Mouse (Mus musculus) bone marrow, adult 2 months (tissue): Measurements from ENCODE around the gene Mgl2.

Source experiments
- CTCF ChIP-seq: fragments of 200-500 bp; IDR thresholded peaks from 2 replicates; pipeline ENCODE4 v1.5.1; 2011; ENCODE audit warnings: low read length, control low read depth; ENCODE audit not compliant: control insufficient read depth, insufficient read depth
- POLR2A ChIP-seq: fragments of 200-500 bp; IDR thresholded peaks from 2 replicates; pipeline ENCODE4 v1.6.1; 2011; ENCODE audit warnings: low read depth, mild to moderate bottlenecking, control low read depth, low read length, borderline replicate concordance; ENCODE audit not compliant: control insufficient read depth

GRCm38 (mm10) chr11:70180496-70180895 is 50.4 kb downstream of the Mgl2 start:
- TF ChIP-seq CTCF (no peak), POLR2A (no peak)
